Mouse (Mus musculus): ENCODE measurements at regions not wholly inside any gene's neighbourhood (a gene's known extent, or its start where the extent isn't known, plus 50 kb on each side); places are given as distances from the start of the nearest gene placed in this dataset.

- no peak for DNase-seq (ENCODE audit: low spot score)
- Histone ChIP-seq H3K27me3 (ENCODE audit: control insufficient read depth, insufficient read depth, low read length) (no peaks in the 10 kb centered on the region), H3K4me3 (ENCODE audit: low read depth, low read length) (no peak overlapping the region), H3K4me1 (ENCODE audit: control insufficient read depth, insufficient read depth) (no peaks in the 10 kb centered on the region), H3K36me3 (replicated peaks; ENCODE audit: control insufficient read depth, insufficient read depth, low read length) (no peaks in the 10 kb centered on the region), H3K27ac (ENCODE audit: low read depth) (no peak overlapping the region), H3K4me2 (ENCODE audit: low read depth, low read length) (no peak overlapping the region), H3K9ac (replicated peaks; ENCODE audit: low read depth, low read length) (no peak overlapping the region), H3K9me3 (replicated peaks; ENCODE audit: control insufficient read depth, low read length) (no peaks in the 10 kb centered on the region)
- no peak for TF ChIP-seq CTCF (IDR thresholded peaks at IDR 0.05; ENCODE audit: low read depth)
- TF ChIP-seq EP300 (IDR thresholded peaks at IDR 0.05; ENCODE audit: low read depth): no peak
- no peak for ATAC-seq (ENCODE audit: insufficient read depth, low read depth)
- 74% methylated on average over 3 of the region's 3 CpGs for WGBS
These were observed 52.2 kb upstream of the Smad3 start for GRCm38 (mm10) chr9:63809901-63810587.
